Mouse (Mus musculus) embryonic facial prominence, embryonic 15.5 days (tissue): ENCODE measurements around the gene Gpt2. TPM values are rescaled to one million over a fixed set of nuclear protein-coding genes. Genes with fewer than 3 reads are reported as not detected.

ENCODE experiments used
- ATAC-seq: fragments of 200-750 bp; cut with Nextera tagmentation; 2 replicates; pipeline ENCODE4 v1.8.0; 2017; ENCODE audit warnings: low read depth, moderate TSS enrichment; ENCODE audit not compliant: insufficient number of reproducible peaks, low FRiP score, low TSS enrichment
- H3K27ac ChIP-seq: fragments of 300-500 bp; sonication (generic); replicated peaks from 2 replicates; pipeline ENCODE4 v1.5.1; 2015; ENCODE audit warnings: mild to moderate bottlenecking, inconsistent platforms
- H3K27me3 ChIP-seq: fragments of 300-500 bp; sonication (generic); 2 replicates; pipeline ENCODE4 v1.6.1; 2015; ENCODE audit warnings: inconsistent platforms
- H3K36me3 ChIP-seq: fragments of 300-500 bp; sonication (generic); 2 replicates; pipeline ENCODE4 v1.6.1; 2015; ENCODE audit warnings: mild to moderate bottlenecking, inconsistent platforms
- H3K4me1 ChIP-seq: fragments of 300-500 bp; sonication (generic); 2 replicates; pipeline ENCODE4 v1.6.1; 2015; ENCODE audit warnings: inconsistent platforms
- H3K4me2 ChIP-seq: fragments of 300-500 bp; sonication (generic); replicated peaks from 2 replicates; pipeline ENCODE4 v1.6.1; 2015; ENCODE audit warnings: mild to moderate bottlenecking, inconsistent platforms
- H3K4me3 ChIP-seq: fragments of 300-500 bp; sonication (generic); replicated peaks from 2 replicates; pipeline ENCODE4 v1.5.1; 2015; ENCODE audit warnings: mild to moderate bottlenecking, inconsistent platforms
- H3K9ac ChIP-seq: fragments of 300-500 bp; sonication (generic); 2 replicates; pipeline ENCODE4 v1.6.1; 2015; ENCODE audit warnings: inconsistent platforms
- H3K9me3 ChIP-seq: fragments of 300-500 bp; sonication (generic); replicated peaks from 2 replicates; pipeline ENCODE4 v1.6.1; 2016; ENCODE audit warnings: inconsistent platforms
- WGBS: fragments of 180-500 bp; shearing (Covaris S2); methylation state at CpG from one replicate; pipeline ENCODE4 v1.1.7; 2015; 5-methylcytosine and 5-hydroxymethylcytosine counted together
- polyA plus RNA-seq: library from polyadenylated mRNA; unstranded; fragments of >200 nt; fragmentation: Nextera tagmentation; extraction: Ambion mirVana; gene quantifications from 2 replicates; pipeline ENCODE4 v1.2.1, GENCODE M21; 2015

Gene Gpt2
- polyA plus RNA-seq, 1 experiment from 2014 or later, result 34.2 TPM

- no peaks in the 10 kb centered on the region for H3K27me3 ChIP-seq
- H3K9me3 ChIP-seq, result no peaks in the 10 kb centered on the region
- no peak for ATAC-seq
- WGBS, result 32% methylated on average over 3 of the region's 3 CpGs
- 0 out of 2 replicates have a peak, but pooled peaks cover under 1% of the 10 kb centered on the region for H3K36me3 ChIP-seq
- peaks cover 5% of the 10 kb centered on the region; the same call in 1 of the 2 replicates for H3K4me1 ChIP-seq
- H3K27ac ChIP-seq, result no peak overlapping the region
- H3K4me3 ChIP-seq, result no peak overlapping the region
- no peak overlapping the region for H3K4me2 ChIP-seq
- no peak overlapping the region for H3K9ac ChIP-seq
Observed at GRCm38 (mm10) chr8:85557601-85557986, 65.2 kb downstream of the Gpt2 start.

- Histone ChIP-seq H3K4me2 (no peak overlapping the region), H3K4me3 (no peak overlapping the region), H3K9me3 (no peaks in the 10 kb centered on the region), H3K4me1 (peaks cover 5% of the 10 kb centered on the region; the same call in 1 of the 2 replicates), H3K27ac (no peak overlapping the region), H3K36me3 (no peaks in the 10 kb centered on the region), H3K27me3 (no peaks in the 10 kb centered on the region), H3K9ac (no peak overlapping the region)
- ATAC-seq, result no peak
- 81% methylated on average over 1 of the region's 1 CpGs for WGBS
Observed at GRCm38 (mm10) chr8:85559201-85559600, 66.8 kb downstream of the Gpt2 start.

- no peak overlapping the region for H3K27ac ChIP-seq
- WGBS, result 59% methylated on average over 2 of the region's 2 CpGs
- no peak for ATAC-seq
Observed at GRCm38 (mm10) chr8:85559966-85560365, 67.6 kb downstream of the Gpt2 start.

DNA sequence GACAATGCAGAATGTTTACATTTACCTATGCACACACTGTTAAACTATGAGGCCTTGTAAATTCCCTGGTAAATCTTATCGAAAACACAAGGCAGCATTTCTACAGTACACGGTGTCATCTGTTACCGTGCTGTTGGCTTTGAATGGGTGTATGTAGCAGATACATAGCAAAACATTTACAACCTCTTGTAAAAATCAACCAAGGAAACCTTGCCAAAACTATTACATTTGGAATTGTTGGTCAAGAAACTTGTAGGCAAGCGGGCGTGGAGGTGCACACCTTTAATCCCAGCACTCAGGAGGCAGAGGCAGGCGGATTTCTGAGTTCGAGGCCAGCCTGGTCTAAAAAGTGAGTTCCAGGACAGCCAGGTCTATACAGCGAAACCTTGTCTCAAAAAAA lies 71.0 kb downstream of the Gpt2 start:
- WGBS, result 94% methylated on average over 8 of the region's 8 CpGs
- H3K4me3 ChIP-seq, result no peak overlapping the region
- H3K27ac ChIP-seq, result no peak overlapping the region
- H3K4me1 ChIP-seq, result no peaks in the 10 kb centered on the region
- no peaks in the 10 kb centered on the region for H3K27me3 ChIP-seq
- H3K36me3 ChIP-seq, result no peaks in the 10 kb centered on the region
- no peak overlapping the region for H3K4me2 ChIP-seq
- ATAC-seq, result no peak
- no peak overlapping the region for H3K9ac ChIP-seq
- H3K9me3 ChIP-seq, result no peaks in the 10 kb centered on the region

More at GRCm38 (mm10) chr8:85559966-85560365, 67.6 kb downstream of the Gpt2 start:
- Histone ChIP-seq H3K4me1 (peaks cover 5% of the 10 kb centered on the region; the same call in 1 of the 2 replicates), H3K9ac (no peak overlapping the region), H3K4me2 (no peak overlapping the region), H3K9me3 (no peaks in the 10 kb centered on the region), H3K4me3 (no peak overlapping the region), H3K36me3 (no peaks in the 10 kb centered on the region), H3K27me3 (no peaks in the 10 kb centered on the region)

GRCm38 (mm10) chr8:85565186-85565585 lies 72.8 kb downstream of the Gpt2 start:
- Histone ChIP-seq H3K9ac (no peak overlapping the region), H3K36me3 (no peaks in the 10 kb centered on the region), H3K4me2 (no peak overlapping the region), H3K27me3 (no peaks in the 10 kb centered on the region), H3K4me1 (no peaks in the 10 kb centered on the region), H3K27ac (no peak overlapping the region), H3K4me3 (no peak overlapping the region), H3K9me3 (no peaks in the 10 kb centered on the region)
- WGBS, result 62% methylated on average over 3 of the region's 3 CpGs
- no peak for ATAC-seq

GRCm38 (mm10) chr8:85567801-85568200 lies 75.4 kb downstream of the Gpt2 start:
- no peaks in the 10 kb centered on the region for H3K9me3 ChIP-seq
- no peaks in the 10 kb centered on the region for H3K36me3 ChIP-seq
- H3K4me2 ChIP-seq, result no peak overlapping the region
- WGBS, result 95% methylated on average over 2 of the region's 2 CpGs
- no peaks in the 10 kb centered on the region for H3K4me1 ChIP-seq
- no peak for ATAC-seq
- no peak overlapping the region for H3K27ac ChIP-seq
- no peak overlapping the region for H3K9ac ChIP-seq
- no peaks in the 10 kb centered on the region for H3K27me3 ChIP-seq
- no peak overlapping the region for H3K4me3 ChIP-seq

DNA sequence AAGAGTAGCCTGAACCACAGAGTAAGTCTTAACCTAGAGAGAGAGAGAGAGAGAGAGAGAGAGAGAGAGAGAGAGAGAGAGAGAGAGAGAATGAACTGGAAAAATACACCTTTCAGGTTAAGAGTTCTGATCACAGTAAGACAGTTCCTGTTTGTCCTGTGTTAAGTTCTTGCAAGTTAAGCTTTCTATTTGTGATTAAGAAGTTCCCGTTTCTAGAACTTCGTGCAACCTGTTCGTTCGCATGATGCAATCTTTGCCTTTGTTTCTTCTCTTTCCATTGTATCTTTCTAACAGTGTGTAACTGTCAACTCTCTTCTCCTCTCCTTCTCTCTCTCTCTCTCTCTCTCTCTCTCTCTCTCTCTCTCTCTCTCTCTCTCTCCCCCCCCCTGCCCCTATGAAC lies 78.1 kb downstream of the Gpt2 start:
- 81% methylated on average over 4 of the region's 4 CpGs for WGBS
- H3K27ac ChIP-seq, result no peak overlapping the region
- H3K4me3 ChIP-seq, result no peak overlapping the region
- ATAC-seq, result no peak
- H3K9ac ChIP-seq, result no peak overlapping the region
- no peaks in the 10 kb centered on the region for H3K27me3 ChIP-seq
- no peaks in the 10 kb centered on the region for H3K36me3 ChIP-seq
- H3K9me3 ChIP-seq, result no peaks in the 10 kb centered on the region
- H3K4me1 ChIP-seq, result no peaks in the 10 kb centered on the region
- H3K4me2 ChIP-seq, result no peak overlapping the region

- ATAC-seq, result no peak
- no peak overlapping the region for H3K4me3 ChIP-seq
- no peak overlapping the region for H3K4me2 ChIP-seq
- H3K27me3 ChIP-seq, result no peaks in the 10 kb centered on the region
- H3K27ac ChIP-seq, result no peak overlapping the region
- no peaks in the 10 kb centered on the region for H3K9me3 ChIP-seq
- H3K4me1 ChIP-seq, result no peaks in the 10 kb centered on the region
- no peak overlapping the region for H3K9ac ChIP-seq
- WGBS, result 68% methylated on average over 2 of the region's 2 CpGs
- no peaks in the 10 kb centered on the region for H3K36me3 ChIP-seq
Observed at GRCm38 (mm10) chr8:85573972-85574496, 81.7 kb downstream of the Gpt2 start.

Other genes with a start within 250 kb of the Gpt2 start
- 85.7 and 89.4 TPM in 2 replicates for gene Orc6, start 192.9 kb upstream of the Gpt2 start, polyA plus RNA-seq
- 120 and 128 TPM in 2 replicates for gene Vps35, start 192.8 kb upstream of the Gpt2 start, polyA plus RNA-seq
- gene Mylk3, start 106.2 kb upstream of the Gpt2 start, polyA plus RNA-seq, result 4.0 and 4.4 TPM in 2 replicates
- gene 4921524J17Rik, start 59.7 kb upstream of the Gpt2 start, polyA plus RNA-seq, result 47.9 and 50.8 TPM in 2 replicates
- 136 and 146 TPM in 2 replicates for gene Dnaja2, start 62.8 kb downstream of the Gpt2 start, polyA plus RNA-seq
- 7.4 and 7.5 TPM in 2 replicates for gene Neto2, start 208.3 kb downstream of the Gpt2 start, polyA plus RNA-seq